ENCODE assay signal across 11 mouse cellular contexts in genomic region chr15:52565449-52565851, GRCm38 (mm10).
A peak's percentile ranks its signal among the peaks of the same experiment; 100 is the strongest.
DNase-seq lines count a peak whose midpoint lies in the region.
"Had no signal": no experiment of that assay in that cellular context is flagged by ENCODE, and none has a peak within 500 bp of the region (broad histone marks: within the 10 kb centered on the region; RNA-seq: fewer than 3 reads in every experiment).

No protein-coding gene starts in this region.

- DNase-seq in brain, adult 2 months (ENCODE audit: low read depth, low spot score): peak; percentile 79
- DNase-seq in forelimb bud, embryonic 11.5 days (ENCODE audit: low read depth, low spot score): peak; percentile 5
- DNase-seq in layer of hippocampus, adult 9-11 months: peak; percentile 61
- DNase-seq in right cerebral cortex, adult 2 months (ENCODE audit: low spot score in 2 of 2): peak; percentile 19 to 22
- DNase-seq in thymus, postnatal 14 days: no peak
- no peak for DNase-seq in cerebellum, postnatal 14 days
- no peak for DNase-seq in heart, adult 8-10 months (ENCODE audit: low spot score)
- DNase-seq: adrenal gland, adult 8-10 months; kidney, adult 8-10 months; lung, postnatal 10 days; retina, postnatal 1 day had no signal

Comparison
In these comparisons a context has a peak if more than half of its experiments do, and no peak if none do; other contexts are left out.
1. DNase-seq: peak in brain, adult 2 months (single experiment), forelimb bud, embryonic 11.5 days (single experiment), layer of hippocampus, adult 9-11 months (single experiment) and right cerebral cortex, adult 2 months (2 of 2); none in thymus, postnatal 14 days (single experiment), cerebellum, postnatal 14 days (0 of 2) and heart, adult 8-10 months (single experiment).